Mouse (Mus musculus): ENCODE measurements around the gene Dut.

Gene Dut

DNA sequence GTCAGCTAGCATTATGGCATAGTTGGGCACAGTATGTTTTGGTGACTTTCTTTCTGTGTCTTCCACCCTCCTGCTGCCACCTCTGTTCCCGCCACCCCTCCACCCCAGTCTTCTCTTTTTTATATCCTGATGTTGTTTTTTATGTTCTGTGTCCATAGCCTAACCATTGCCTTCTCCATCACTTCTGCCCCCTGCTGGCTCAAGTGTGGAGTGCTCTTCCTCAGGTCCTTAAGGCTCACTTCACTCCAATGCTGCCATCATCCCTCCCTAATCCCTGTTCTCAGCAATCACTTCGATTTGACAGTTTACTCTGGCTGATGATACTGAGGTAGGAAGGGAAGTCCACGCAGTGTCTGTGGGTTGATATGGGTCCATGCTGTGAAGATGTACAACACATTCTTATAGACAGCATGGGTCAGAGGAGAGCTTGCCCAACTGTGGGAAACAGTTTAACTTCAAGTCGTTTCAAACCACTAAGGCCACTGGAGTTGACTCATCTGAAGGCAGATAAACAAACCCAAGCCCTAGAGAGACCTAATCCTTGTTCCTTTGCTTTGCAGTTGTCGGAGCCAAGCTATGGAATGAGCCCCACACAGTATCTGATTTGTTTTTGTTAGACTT is 56.9 kb downstream of the Dut start:
- peak in 1 of 2 experiments; percentile 6 for DNase-seq (ENCODE audit: low spot score in 2 of 2)

DNA sequence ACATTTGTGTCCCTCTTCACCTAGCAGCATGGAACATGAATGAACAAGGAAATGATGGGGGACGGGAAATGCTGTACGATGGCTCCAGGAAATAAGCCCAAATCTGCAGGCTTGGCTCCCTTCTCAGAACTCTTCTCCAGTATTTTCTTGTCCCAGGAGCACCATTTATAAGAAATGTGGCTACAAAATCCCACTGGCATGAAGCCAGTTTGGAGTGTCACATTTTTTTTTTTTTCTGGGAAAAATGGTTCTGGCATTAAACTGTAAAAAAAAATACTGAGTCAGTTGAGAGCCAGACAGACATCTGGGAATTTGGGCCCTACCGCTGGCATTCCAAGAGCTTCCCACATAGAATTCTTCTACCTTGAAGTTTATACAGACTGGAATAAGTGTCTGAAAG is 57.8 kb downstream of the Dut start:
- no peak for DNase-seq (ENCODE audit: low spot score in 2 of 2)

DNA sequence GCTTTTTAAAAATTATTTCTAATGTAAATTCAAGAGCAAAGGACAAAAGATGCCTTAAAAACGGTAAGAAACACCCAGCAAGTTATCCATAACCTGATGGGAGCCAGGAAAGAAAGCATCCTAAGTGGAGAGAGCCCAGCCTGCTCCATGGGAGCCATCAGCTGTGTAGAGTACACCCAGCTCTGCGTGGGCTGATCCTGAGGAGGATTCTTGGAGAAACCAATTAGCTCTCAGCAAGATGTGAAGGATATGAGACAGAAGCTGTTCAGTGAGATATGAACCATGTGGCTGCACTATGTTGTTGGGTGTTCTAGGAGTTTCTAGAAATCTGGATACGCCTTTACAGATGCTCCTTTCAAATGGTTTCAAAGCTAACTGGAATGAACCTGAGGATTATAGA is 58.7 kb downstream of the Dut start:
- DNase-seq (ENCODE audit: low spot score in 2 of 2) = no peak

Measured in thymus, postnatal 10 days (tissue).